Mouse (Mus musculus) spleen, embryonic (tissue): Measurements from ENCODE around the gene Dynlt1b.
"Not testable (repeated sequence)": the region's sequence is repeated elsewhere in the genome, so short reads cannot be mapped to it uniquely, and the experiment has no call there.

ENCODE experiments used
- CTCF ChIA-PET: fragments of 350-600 bp; sonication (Branson Sonifier 250); formaldehyde crosslinking; loops from one replicate; lab custom pipeline; 2022; lab: Charles Lee

The Dynlt1b gene

GRCm38 (mm10) chr17:6461083-6461595 is 31.2 kb downstream of the Dynlt1b start:
- CTCF ChIA-PET: not testable (repeated sequence)

GRCm38 (mm10) chr17:6465735-6466134 is 35.8 kb downstream of the Dynlt1b start:
- CTCF ChIA-PET: not testable (repeated sequence)

- CTCF ChIA-PET: not testable (repeated sequence)
These were observed 37.9 kb downstream of the Dynlt1b start for GRCm38 (mm10) chr17:6467638-6468461.

- CTCF ChIA-PET: not testable (repeated sequence)
These were observed 40.1 kb downstream of the Dynlt1b start for GRCm38 (mm10) chr17:6470031-6470430.

- CTCF ChIA-PET: not testable (repeated sequence)
These were observed 40.8 kb downstream of the Dynlt1b start for GRCm38 (mm10) chr17:6470671-6471070.

GRCm38 (mm10) chr17:6475270-6475669 is 45.4 kb downstream of the Dynlt1b start:
- CTCF ChIA-PET: not testable (repeated sequence)

- CTCF ChIA-PET: not testable (repeated sequence)
These were observed 46.0 kb downstream of the Dynlt1b start for GRCm38 (mm10) chr17:6475913-6476312.

GRCm38 (mm10) chr17:6476495-6476947 is 46.6 kb downstream of the Dynlt1b start:
- CTCF ChIA-PET: not testable (repeated sequence)

- CTCF ChIA-PET: not testable (repeated sequence)
These were observed 47.1 kb downstream of the Dynlt1b start for GRCm38 (mm10) chr17:6477026-6477425.

GRCm38 (mm10) chr17:6480855-6481589 is 51.1 kb downstream of the Dynlt1b start:
- CTCF ChIA-PET: not testable (repeated sequence)

- CTCF ChIA-PET: not testable (repeated sequence)
These were observed 51.7 kb downstream of the Dynlt1b start for GRCm38 (mm10) chr17:6481590-6481963.

GRCm38 (mm10) chr17:6482248-6482647 is 52.3 kb downstream of the Dynlt1b start:
- CTCF ChIA-PET: not testable (repeated sequence)
